Mouse (Mus musculus): ENCODE data around the gene Wfdc5.

The Wfdc5 gene

GRCm38 (mm10) chr2:164128576-164129411 lies 53.7 kb downstream of the Wfdc5 start:
- no peak for DNase-seq (ENCODE audit: low spot score in 2 of 2)

- DNase-seq (ENCODE audit: low spot score in 2 of 2): no peak
Observed at GRCm38 (mm10) chr2:164127297-164127696, 55.2 kb downstream of the Wfdc5 start.

- peak; percentile 42 to 44 for DNase-seq (ENCODE audit: low spot score in 2 of 2)
Observed at GRCm38 (mm10) chr2:164126533-164126955, 56.0 kb downstream of the Wfdc5 start.

Data from frontal cortex, postnatal 14 days (tissue).